Mouse (Mus musculus) yolk sac, embryonic 10.5 days (tissue): ENCODE results near the gene 4931400O07Rik.

Source experiments
- DNase-seq: peaks from one replicate; pipeline ENCODE4 v3.0.0-alpha.2; 2017; ENCODE audit warnings: low spot score

The 4931400O07Rik gene

DNA sequence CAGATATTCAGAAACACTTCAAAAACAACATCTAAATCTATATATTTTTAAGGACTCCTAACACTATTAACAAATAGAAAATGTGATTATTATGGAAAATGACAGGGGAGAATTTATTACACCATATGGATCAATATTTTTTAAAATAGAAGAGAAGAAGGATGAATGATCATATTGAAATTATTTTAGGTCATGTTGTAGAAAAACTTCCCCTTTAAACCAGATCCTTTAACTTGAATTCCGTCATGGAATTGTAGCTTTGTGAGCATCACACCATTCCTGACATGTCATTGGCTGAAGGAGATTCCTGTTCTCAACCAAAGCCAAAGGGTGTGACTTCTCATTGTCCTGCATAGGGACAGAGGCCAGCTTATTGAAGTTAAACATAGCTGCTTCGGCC lies at the start of gene 4931400O07Rik:
TSS of gene 4931400O07Rik (plus strand) at position 301 of the 400 bp plus-strand sequence.
- DNase-seq = no peak
